Mouse (Mus musculus) embryonic facial prominence, embryonic 12.5 days (tissue): Measurements from ENCODE around the gene Hnf1b. TPM values are rescaled to one million over a fixed set of nuclear protein-coding genes. Genes with fewer than 3 reads are reported as not detected.

Source experiments
- ATAC-seq: fragments of 200-750 bp; cut with Nextera tagmentation; 2 replicates; pipeline ENCODE4 v1.8.0; 2017; ENCODE audit not compliant: insufficient number of reproducible peaks, insufficient read depth, low FRiP score, low TSS enrichment
- H3K27ac ChIP-seq: fragments of 300-500 bp; sonication (generic); 2 replicates; pipeline ENCODE4 v1.5.1; 2016; ENCODE audit warnings: mild to moderate bottlenecking
- H3K27me3 ChIP-seq: fragments of 300-500 bp; sonication (generic); 2 replicates; pipeline ENCODE4 v1.6.1; 2016; ENCODE audit warnings: mild to moderate bottlenecking, moderate library complexity
- H3K36me3 ChIP-seq: fragments of 300-500 bp; sonication (generic); 2 replicates; pipeline ENCODE4 v1.6.1; 2016; ENCODE audit warnings: mild to moderate bottlenecking
- H3K4me1 ChIP-seq: fragments of 300-500 bp; sonication (generic); 2 replicates; pipeline ENCODE4 v1.6.1; 2016
- H3K4me2 ChIP-seq: fragments of 300-500 bp; sonication (generic); replicated peaks from 2 replicates; pipeline ENCODE4 v1.6.1; 2016; ENCODE audit warnings: mild to moderate bottlenecking, moderate library complexity
- H3K4me3 ChIP-seq: fragments of 300-500 bp; sonication (generic); 2 replicates; pipeline ENCODE4 v1.5.1; 2016; ENCODE audit warnings: mild to moderate bottlenecking
- H3K9ac ChIP-seq: fragments of 300-500 bp; sonication (generic); 2 replicates; pipeline ENCODE4 v1.6.1; 2016; ENCODE audit warnings: mild to moderate bottlenecking, moderate library complexity
- H3K9me3 ChIP-seq: fragments of 300-500 bp; sonication (generic); 2 replicates; pipeline ENCODE4 v1.6.1; 2016; ENCODE audit warnings: mild to moderate bottlenecking, moderate library complexity
- WGBS: fragments of 180-500 bp; shearing (Covaris S2); methylation state at CpG from one replicate; pipeline ENCODE4 v1.1.7; 2016; 5-methylcytosine and 5-hydroxymethylcytosine counted together
- polyA plus RNA-seq: library from polyadenylated mRNA; unstranded; fragments of >200 nt; fragmentation: Nextera tagmentation; extraction: Ambion mirVana; gene quantifications from 2 replicates; pipeline ENCODE4 v1.2.1, GENCODE M21; 2016

Hnf1b gene
- polyA plus RNA-seq, 1 experiment from 2014 or later: not detected

DNA sequence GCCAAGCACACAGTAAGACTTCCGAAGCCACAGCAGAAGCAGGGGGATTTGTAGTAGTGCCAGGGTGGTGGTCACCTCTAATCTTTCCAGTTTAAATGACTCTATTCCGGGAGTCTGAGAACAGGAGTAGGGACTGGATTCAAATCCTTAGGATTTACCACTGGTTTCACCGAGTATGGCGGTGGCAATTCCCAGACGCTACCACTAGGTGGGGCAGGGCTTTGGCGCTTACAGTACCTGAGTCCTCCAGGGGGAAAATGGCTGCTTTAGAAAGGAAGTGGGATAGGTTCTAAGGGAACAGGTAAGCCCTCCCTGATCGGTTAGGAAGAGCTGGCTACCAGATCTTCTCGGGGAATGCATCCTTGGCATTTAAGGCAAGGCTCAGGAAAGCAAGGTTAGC lies 17.5 kb upstream of the Hnf1b start:
- Histone ChIP-seq H3K27ac (no peak overlapping the region), H3K9me3 (no peaks in the 10 kb centered on the region), H3K27me3 (no peaks in the 10 kb centered on the region; the same call in 1 of the 2 replicates), H3K4me1 (no peaks in the 10 kb centered on the region), H3K9ac (no peak overlapping the region), H3K4me3 (no peak overlapping the region), H3K4me2 (no peak overlapping the region), H3K36me3 (no peaks in the 10 kb centered on the region)
- WGBS: 39% methylated on average over 8 of the region's 8 CpGs
- ATAC-seq: no peak

DNA sequence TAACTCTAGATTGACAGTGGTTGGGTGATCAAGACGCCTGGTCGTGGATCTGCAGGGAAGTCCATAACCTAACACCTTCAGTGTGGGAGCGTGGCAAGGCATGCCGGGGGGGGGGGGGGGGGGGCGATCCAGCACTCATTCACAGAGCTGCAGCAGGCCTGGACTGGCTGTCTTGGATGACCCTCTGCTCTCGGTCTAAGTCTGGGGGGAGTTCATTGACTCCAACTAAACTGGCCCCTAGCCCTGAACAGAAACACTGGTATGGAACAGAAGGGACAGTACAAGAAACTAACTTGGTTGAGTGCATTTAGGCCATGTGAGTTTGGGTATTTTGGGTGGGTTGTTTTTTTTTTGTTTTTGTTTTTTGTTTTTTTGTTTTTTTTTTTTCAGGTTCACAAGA lies 16.3 kb upstream of the Hnf1b start:
- no peaks in the 10 kb centered on the region; the same call in 1 of the 2 replicates for H3K27me3 ChIP-seq
- H3K9me3 ChIP-seq: no peaks in the 10 kb centered on the region
- H3K9ac ChIP-seq: no peak overlapping the region
- no peak overlapping the region for H3K4me3 ChIP-seq
- no peaks in the 10 kb centered on the region for H3K4me1 ChIP-seq
- 80% methylated on average over 6 of the region's 6 CpGs for WGBS
- H3K36me3 ChIP-seq: no peaks in the 10 kb centered on the region
- no peak for ATAC-seq
- no peak overlapping the region for H3K27ac ChIP-seq
- H3K4me2 ChIP-seq: no peak overlapping the region

DNA sequence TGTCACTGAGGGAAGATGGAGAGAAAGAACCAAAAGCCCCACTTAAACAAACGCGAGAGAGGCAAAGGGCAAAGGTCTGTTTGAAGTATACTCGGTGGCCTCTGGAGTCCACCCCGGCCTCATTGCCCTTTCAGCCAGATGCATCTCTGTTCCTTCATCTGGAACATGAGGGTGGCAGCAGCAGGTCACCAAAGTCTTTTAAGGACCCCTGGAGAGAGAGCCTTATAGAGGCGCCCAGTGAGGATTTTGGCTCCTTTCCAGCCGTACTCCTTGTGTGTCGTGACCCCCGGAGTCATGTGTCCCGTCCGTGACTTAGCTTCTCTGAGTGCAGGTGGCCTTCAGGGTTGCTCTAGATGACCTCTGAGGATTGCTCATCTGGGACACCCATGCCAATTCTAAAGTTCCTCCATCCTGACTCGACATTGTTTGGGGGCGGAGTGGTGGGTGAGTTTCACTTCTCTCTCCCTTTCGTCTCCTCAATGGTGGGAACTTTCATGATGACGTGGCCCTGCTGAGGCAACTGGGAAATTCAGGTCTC lies 15.8 kb upstream of the Hnf1b start:
- Histone ChIP-seq H3K4me1 (no peaks in the 10 kb centered on the region), H3K4me3 (no peak overlapping the region), H3K4me2 (no peak overlapping the region), H3K9me3 (no peaks in the 10 kb centered on the region), H3K36me3 (no peaks in the 10 kb centered on the region), H3K9ac (no peak overlapping the region), H3K27ac (no peak overlapping the region), H3K27me3 (no peaks in the 10 kb centered on the region; the same call in 1 of the 2 replicates)
- 72% methylated on average over 14 of the region's 14 CpGs for WGBS
- ATAC-seq: no peak

GRCm38 (mm10) chr11:83839451-83839850 lies 10.4 kb upstream of the Hnf1b start:
- no peaks in the 10 kb centered on the region for H3K36me3 ChIP-seq
- H3K27me3 ChIP-seq: no peaks in the 10 kb centered on the region; the same call in 1 of the 2 replicates
- ATAC-seq: no peak
- no peaks in the 10 kb centered on the region for H3K4me1 ChIP-seq
- H3K27ac ChIP-seq: no peak overlapping the region
- H3K4me3 ChIP-seq: no peak overlapping the region
- WGBS: 80% methylated on average over 6 of the region's 6 CpGs
- no peaks in the 10 kb centered on the region for H3K9me3 ChIP-seq
- no peak overlapping the region for H3K4me2 ChIP-seq
- no peak overlapping the region for H3K9ac ChIP-seq

GRCm38 (mm10) chr11:83843534-83843933 lies 6.3 kb upstream of the Hnf1b start:
- no peaks in the 10 kb centered on the region for H3K36me3 ChIP-seq
- H3K4me2 ChIP-seq: no peak overlapping the region
- H3K9me3 ChIP-seq: no peaks in the 10 kb centered on the region
- H3K4me1 ChIP-seq: no peaks in the 10 kb centered on the region
- peaks cover 14% of the 10 kb centered on the region for H3K27me3 ChIP-seq
- H3K9ac ChIP-seq: no peak overlapping the region
- no peak overlapping the region for H3K4me3 ChIP-seq
- 94% methylated on average over 6 of the region's 6 CpGs for WGBS
- H3K27ac ChIP-seq: no peak overlapping the region
- no peak for ATAC-seq

DNA sequence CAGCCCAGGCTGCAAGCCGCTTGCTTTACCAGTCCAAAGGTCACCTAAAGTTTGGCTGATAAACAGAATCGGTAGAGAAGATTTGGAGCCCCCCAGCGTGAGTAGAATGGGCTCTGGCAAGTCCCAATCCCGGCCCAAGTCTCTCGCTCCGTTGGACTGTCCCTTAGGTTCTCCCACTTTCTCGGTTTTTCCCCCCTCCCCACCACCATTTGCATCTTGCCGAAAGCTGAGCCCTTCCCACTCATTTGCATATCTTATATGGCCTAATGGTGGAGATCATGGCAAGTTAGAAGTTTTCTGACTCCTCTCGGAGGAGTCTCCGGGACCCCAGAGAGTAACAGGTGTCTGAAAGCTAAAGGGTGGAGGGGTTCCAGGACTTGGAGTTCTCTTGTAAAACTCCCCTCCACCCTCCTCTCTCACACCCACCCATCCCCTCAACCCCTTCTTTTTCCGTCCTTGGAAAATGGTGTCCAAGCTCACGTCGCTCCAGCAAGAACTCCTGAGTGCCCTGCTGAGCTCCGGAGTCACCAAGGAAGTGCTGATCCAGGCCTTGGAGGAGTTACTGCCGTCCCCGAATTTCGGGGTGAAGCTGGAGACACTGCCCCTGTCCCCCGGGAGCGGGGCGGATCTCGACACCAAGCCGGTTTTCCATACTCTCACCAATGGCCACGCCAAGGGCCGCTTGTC lies 866 bp downstream of the Hnf1b start:
- Histone ChIP-seq H3K9ac (no peak overlapping the region), H3K36me3 (no peaks in the 10 kb centered on the region), H3K4me2 (peak overlapping the region; percentile 32; the same call in 1 of the 2 replicates), H3K27me3 (peaks cover 70% of the 10 kb centered on the region), H3K4me1 (peaks cover 18% of the 10 kb centered on the region), H3K9me3 (no peaks in the 10 kb centered on the region), H3K27ac (no peak overlapping the region), H3K4me3 (no peak overlapping the region)
- ATAC-seq: no peak
- 3% methylated on average over 24 of the region's 24 CpGs for WGBS

GRCm38 (mm10) chr11:83851273-83852015 lies 1.6 kb downstream of the Hnf1b start:
- no peak for ATAC-seq
- Histone ChIP-seq H3K27ac (no peak overlapping the region), H3K36me3 (no peaks in the 10 kb centered on the region), H3K9ac (no peak overlapping the region), H3K9me3 (no peaks in the 10 kb centered on the region), H3K27me3 (peaks cover 77% of the 10 kb centered on the region), H3K4me1 (peaks cover 18% of the 10 kb centered on the region), H3K4me2 (peak overlapping the region; percentile 32), H3K4me3 (0 out of 2 replicates have a peak overlapping the region, but pooled peaks have one; percentile 1)
- WGBS: 1% methylated on average over 36 of the region's 36 CpGs

- Histone ChIP-seq H3K27ac (no peak overlapping the region), H3K36me3 (no peaks in the 10 kb centered on the region), H3K27me3 (peaks cover 82% of the 10 kb centered on the region), H3K9ac (no peak overlapping the region), H3K4me3 (no peak overlapping the region), H3K4me1 (peaks cover 18% of the 10 kb centered on the region), H3K4me2 (no peak overlapping the region), H3K9me3 (no peaks in the 10 kb centered on the region)
- under 1% methylated on average over 24 of the region's 24 CpGs for WGBS
- ATAC-seq: no peak
Observed at GRCm38 (mm10) chr11:83852016-83852355, 2.1 kb downstream of the Hnf1b start.

- Histone ChIP-seq H3K36me3 (no peaks in the 10 kb centered on the region), H3K9ac (no peak overlapping the region), H3K4me2 (no peak overlapping the region; the same call in 1 of the 2 replicates), H3K4me1 (peaks cover 18% of the 10 kb centered on the region), H3K9me3 (no peaks in the 10 kb centered on the region), H3K27ac (no peak overlapping the region), H3K4me3 (no peak overlapping the region), H3K27me3 (peaks cover 84% of the 10 kb centered on the region)
- no peak for ATAC-seq
- 2% methylated on average over 38 of the region's 38 CpGs for WGBS
Observed at GRCm38 (mm10) chr11:83852501-83853211, 2.8 kb downstream of the Hnf1b start.

- H3K27ac ChIP-seq: no peak overlapping the region
- H3K27me3 ChIP-seq: peaks cover 78% of the 10 kb centered on the region
- ATAC-seq: no peak
- H3K4me2 ChIP-seq: no peak overlapping the region
- H3K9me3 ChIP-seq: no peaks in the 10 kb centered on the region
- no peaks in the 10 kb centered on the region for H3K36me3 ChIP-seq
- H3K4me1 ChIP-seq: peaks cover 18% of the 10 kb centered on the region
- H3K9ac ChIP-seq: no peak overlapping the region
- H3K4me3 ChIP-seq: no peak overlapping the region
- 0% methylated on average over 33 of the region's 33 CpGs for WGBS
Observed at GRCm38 (mm10) chr11:83853221-83853792, 3.4 kb downstream of the Hnf1b start.

- no peak overlapping the region for H3K4me2 ChIP-seq
- H3K9me3 ChIP-seq: no peaks in the 10 kb centered on the region
- no peak overlapping the region for H3K4me3 ChIP-seq
- no peaks in the 10 kb centered on the region for H3K36me3 ChIP-seq
- H3K27me3 ChIP-seq: peaks cover 72% of the 10 kb centered on the region
- WGBS: 5% methylated on average over 10 of the region's 10 CpGs
- H3K4me1 ChIP-seq: peaks cover 18% of the 10 kb centered on the region
- no peak for ATAC-seq
- H3K9ac ChIP-seq: no peak overlapping the region
- no peak overlapping the region for H3K27ac ChIP-seq
Observed at GRCm38 (mm10) chr11:83854091-83854490, 4.2 kb downstream of the Hnf1b start.
